Mouse (Mus musculus): ENCODE results near the gene Mrgprb2. TPM values are rescaled to one million over a fixed set of nuclear protein-coding genes. Genes with fewer than 3 reads are reported as not detected.

Mrgprb2 gene
- not detected for total RNA-seq (2021)
- long read RNA-seq, experiment 1, result 0 reads
- long read RNA-seq, experiment 2, result 0 reads

DNA sequence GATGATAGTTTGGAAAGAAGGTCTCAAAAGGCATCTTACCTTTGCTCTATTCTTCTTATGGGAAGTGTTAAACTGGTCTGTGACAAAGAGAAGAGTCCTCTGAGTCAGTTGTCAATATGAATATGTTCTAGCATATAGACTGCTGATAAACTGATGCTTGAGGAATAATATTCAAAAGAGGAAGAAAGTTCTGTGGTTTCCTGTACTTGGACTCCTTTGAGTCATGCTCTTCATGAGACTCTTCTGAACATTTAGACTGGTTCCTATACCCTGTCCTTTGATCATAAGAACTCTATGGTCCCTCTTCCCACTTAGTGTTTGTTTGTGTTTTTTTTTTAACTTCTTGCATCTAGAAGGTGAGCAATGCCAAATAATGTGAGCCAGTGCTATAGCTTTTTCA is at the start of gene Mrgprb2:
TSS of gene Mrgprb2 (minus strand) at position 101 of the 400 bp plus-strand sequence.
- intact Hi-C loops (cut with DNase I), result no loop called here
- no peak for DNase-seq

Other genes with a start within 250 kb of the Mrgprb2 start
- not detected for gene Mrgprb8, start 169.6 kb downstream of the Mrgprb2 start, total RNA-seq (2021)
- under 1 TPM; 0.12 to 0.62 TPM for gene Mrgprb1, start 101.7 kb downstream of the Mrgprb2 start, total RNA-seq (2021)
- gene Mrgprx2, start 58.8 kb downstream of the Mrgprb2 start, total RNA-seq (2021), result not detected
- gene Mrgprb3, start 85.7 kb upstream of the Mrgprb2 start, total RNA-seq (2021), result not detected
- 10 to 100 TPM; 11.1 to 12.6 TPM for gene Zdhhc13, start 230.9 kb upstream of the Mrgprb2 start, total RNA-seq (2021)